Mouse (Mus musculus): ENCODE measurements at regions not wholly inside any gene's neighbourhood (a gene's known extent, or its start where the extent isn't known, plus 50 kb on each side); places are given as distances from the start of the nearest gene placed in this dataset.

- WGBS, result 58% methylated on average over 19 of the region's 19 CpGs
- ATAC-seq (ENCODE audit: low FRiP score), result no peak
- no peak overlapping the region for H3K4me2 ChIP-seq
These were observed 214.0 kb downstream of the Bcl2l11 start for GRCm38 (mm10) chr2:128339643-128340487.

GRCm38 (mm10) chr2:128340631-128341240 lies 214.9 kb downstream of the Bcl2l11 start:
- WGBS, result 94% methylated on average over 5 of the region's 5 CpGs
- ATAC-seq (ENCODE audit: low FRiP score), result no peak

More at GRCm38 (mm10) chr2:128339643-128340487, 214.0 kb downstream of the Bcl2l11 start:
- Histone ChIP-seq H3K4me3 (replicated peaks) (no peak overlapping the region), H3K4me1 (peaks cover 20% of the 10 kb centered on the region), H3K27ac (replicated peaks) (no peak overlapping the region), H3K9me3 (replicated peaks) (no peaks in the 10 kb centered on the region), H3K36me3 (no peaks in the 10 kb centered on the region), H3K27me3 (replicated peaks) (no peaks in the 10 kb centered on the region), H3K9ac (replicated peaks) (no peak overlapping the region)

DNA sequence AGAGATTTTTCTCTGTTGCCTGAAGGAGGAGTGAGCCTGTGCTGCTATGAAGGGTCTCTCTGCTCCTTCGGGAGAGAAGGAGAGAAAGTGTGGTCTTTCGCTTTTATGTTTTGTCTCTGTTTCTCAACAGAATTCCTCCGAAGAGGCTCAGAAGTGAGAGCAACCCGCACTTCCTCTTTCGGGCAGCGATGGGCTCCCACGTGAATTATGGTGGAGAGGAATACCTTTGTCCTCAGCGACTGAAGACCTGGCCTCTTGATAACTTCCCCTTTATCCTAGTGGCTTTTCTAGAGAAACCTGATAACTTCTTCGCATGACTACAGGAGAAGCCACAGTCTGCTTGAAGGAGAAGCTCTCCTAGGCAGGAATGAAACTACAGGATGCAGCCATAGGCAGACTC lies 216.4 kb downstream of the Bcl2l11 start:
- Histone ChIP-seq H3K4me2 (no peak overlapping the region), H3K9ac (replicated peaks) (no peak overlapping the region), H3K27ac (replicated peaks) (no peak overlapping the region), H3K36me3 (no peaks in the 10 kb centered on the region), H3K4me1 (peaks cover 17% of the 10 kb centered on the region), H3K27me3 (replicated peaks) (no peaks in the 10 kb centered on the region), H3K4me3 (replicated peaks) (no peak overlapping the region), H3K9me3 (replicated peaks) (no peaks in the 10 kb centered on the region)
- WGBS, result 83% methylated on average over 9 of the region's 9 CpGs
- no peak for ATAC-seq (ENCODE audit: low FRiP score)

More at GRCm38 (mm10) chr2:128340631-128341240, 214.9 kb downstream of the Bcl2l11 start:
- no peaks in the 10 kb centered on the region for H3K27me3 ChIP-seq (replicated peaks)
- no peak overlapping the region for H3K4me2 ChIP-seq
- H3K9ac ChIP-seq (replicated peaks), result no peak overlapping the region
- no peaks in the 10 kb centered on the region for H3K36me3 ChIP-seq
- no peak overlapping the region for H3K4me3 ChIP-seq (replicated peaks)
- H3K4me1 ChIP-seq, result peaks cover 19% of the 10 kb centered on the region
- no peaks in the 10 kb centered on the region for H3K9me3 ChIP-seq (replicated peaks)
- no peak overlapping the region for H3K27ac ChIP-seq (replicated peaks)

DNA sequence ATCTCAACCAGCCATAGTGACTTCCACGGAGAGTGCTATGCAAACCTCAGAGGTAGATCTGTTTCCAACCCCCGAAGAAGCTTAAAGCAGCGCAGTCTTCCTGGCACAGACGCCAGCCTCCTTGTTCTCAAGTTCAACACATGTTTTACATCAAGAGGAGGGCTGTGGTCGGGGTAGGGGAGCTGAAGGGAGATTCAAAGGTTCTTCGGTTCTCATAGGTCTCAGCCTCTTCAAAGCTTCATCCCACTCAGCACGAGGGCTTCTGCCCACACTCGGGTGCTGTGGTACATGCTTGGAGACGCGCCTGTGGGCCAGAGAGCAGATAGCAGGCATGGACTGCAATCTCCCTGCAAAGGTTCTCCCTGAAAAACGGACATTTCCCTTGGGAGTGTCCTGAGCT lies 219.7 kb downstream of the Bcl2l11 start:
- H3K4me3 ChIP-seq (replicated peaks), result no peak overlapping the region
- no peaks in the 10 kb centered on the region for H3K36me3 ChIP-seq
- no peaks in the 10 kb centered on the region for H3K27me3 ChIP-seq (replicated peaks)
- no peaks in the 10 kb centered on the region for H3K9me3 ChIP-seq (replicated peaks)
- no peak overlapping the region for H3K4me2 ChIP-seq
- 84% methylated on average over 11 of the region's 11 CpGs for WGBS
- no peaks in the 10 kb centered on the region for H3K4me1 ChIP-seq
- no peak overlapping the region for H3K9ac ChIP-seq (replicated peaks)
- ATAC-seq (ENCODE audit: low FRiP score), result no peak
- H3K27ac ChIP-seq (replicated peaks), result no peak overlapping the region

DNA sequence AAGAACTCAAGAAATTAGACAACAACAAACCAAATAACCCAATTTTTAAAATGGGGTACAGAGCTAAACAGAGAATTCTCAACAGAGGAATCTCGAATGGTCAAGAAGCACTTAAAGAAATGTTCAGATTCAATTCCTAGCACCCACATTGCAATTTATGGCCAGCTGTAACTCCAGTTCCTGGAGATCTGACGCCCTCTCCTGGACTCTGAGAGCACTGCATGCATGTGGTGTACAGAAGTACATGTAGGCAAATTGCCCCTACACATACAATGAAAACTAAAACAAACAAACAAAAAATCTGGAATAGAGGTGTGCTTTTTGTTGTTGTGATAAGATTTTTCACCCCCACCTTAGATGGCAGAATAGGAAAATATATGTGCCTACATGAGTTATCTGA lies 222.7 kb downstream of the Bcl2l11 start:
- 75% methylated on average over 2 of the region's 2 CpGs for WGBS
- Histone ChIP-seq H3K4me3 (replicated peaks) (no peak overlapping the region), H3K27ac (replicated peaks) (no peak overlapping the region), H3K9ac (replicated peaks) (no peak overlapping the region), H3K9me3 (replicated peaks) (no peaks in the 10 kb centered on the region), H3K36me3 (no peaks in the 10 kb centered on the region), H3K4me2 (no peak overlapping the region), H3K4me1 (no peaks in the 10 kb centered on the region), H3K27me3 (replicated peaks) (no peaks in the 10 kb centered on the region)
- no peak for ATAC-seq (ENCODE audit: low FRiP score)

DNA sequence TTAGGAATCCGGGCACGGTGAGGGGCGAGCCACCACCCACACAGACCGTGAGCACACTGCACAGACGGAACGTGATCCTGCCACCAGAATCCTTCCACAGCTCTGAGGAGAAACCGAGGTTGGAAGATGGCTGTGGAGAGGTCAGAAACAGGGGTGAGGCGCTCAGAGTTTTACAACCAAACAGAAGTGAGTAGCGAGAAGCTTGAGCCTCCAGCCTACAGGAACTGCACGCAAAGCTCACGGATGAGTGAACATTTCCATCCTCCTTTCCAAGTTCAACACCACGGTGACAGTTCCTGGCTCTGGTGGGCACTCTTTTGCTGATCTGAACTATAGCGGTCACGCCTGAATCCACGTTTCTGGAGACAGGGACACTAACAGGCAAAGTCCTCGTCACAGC lies 225.6 kb downstream of the Bcl2l11 start:
- WGBS, result 81% methylated on average over 16 of the region's 16 CpGs
- no peak for ATAC-seq (ENCODE audit: low FRiP score)
- no peak overlapping the region for H3K9ac ChIP-seq (replicated peaks)
- no peaks in the 10 kb centered on the region for H3K4me1 ChIP-seq
- no peak overlapping the region for H3K4me2 ChIP-seq
- H3K4me3 ChIP-seq (replicated peaks), result no peak overlapping the region
- H3K36me3 ChIP-seq, result no peaks in the 10 kb centered on the region
- H3K9me3 ChIP-seq (replicated peaks), result no peaks in the 10 kb centered on the region
- H3K27ac ChIP-seq (replicated peaks), result no peak overlapping the region
- H3K27me3 ChIP-seq (replicated peaks), result no peaks in the 10 kb centered on the region

- H3K27me3 ChIP-seq (replicated peaks), result no peaks in the 10 kb centered on the region
- H3K27ac ChIP-seq (replicated peaks), result no peak overlapping the region
- H3K9me3 ChIP-seq (replicated peaks), result no peaks in the 10 kb centered on the region
- no peak overlapping the region for H3K9ac ChIP-seq (replicated peaks)
- H3K4me1 ChIP-seq, result no peaks in the 10 kb centered on the region
- H3K4me3 ChIP-seq (replicated peaks), result no peak overlapping the region
- no peaks in the 10 kb centered on the region for H3K36me3 ChIP-seq
- no peak for ATAC-seq (ENCODE audit: low FRiP score)
- no peak overlapping the region for H3K4me2 ChIP-seq
- WGBS, result 93% methylated on average over 1 of the region's 1 CpGs
These were observed 226.7 kb downstream of the Bcl2l11 start for GRCm38 (mm10) chr2:128352533-128352932.

GRCm38 (mm10) chr2:128353457-128353856 lies 227.6 kb downstream of the Bcl2l11 start:
- H3K9ac ChIP-seq (replicated peaks), result no peak overlapping the region
- no peaks in the 10 kb centered on the region for H3K4me1 ChIP-seq
- ATAC-seq (ENCODE audit: low FRiP score), result no peak
- H3K27me3 ChIP-seq (replicated peaks), result no peaks in the 10 kb centered on the region
- WGBS, result 85% methylated on average over 3 of the region's 3 CpGs
- H3K36me3 ChIP-seq, result no peaks in the 10 kb centered on the region
- no peak overlapping the region for H3K4me3 ChIP-seq (replicated peaks)
- no peak overlapping the region for H3K4me2 ChIP-seq
- H3K27ac ChIP-seq (replicated peaks), result no peak overlapping the region
- no peaks in the 10 kb centered on the region for H3K9me3 ChIP-seq (replicated peaks)

DNA sequence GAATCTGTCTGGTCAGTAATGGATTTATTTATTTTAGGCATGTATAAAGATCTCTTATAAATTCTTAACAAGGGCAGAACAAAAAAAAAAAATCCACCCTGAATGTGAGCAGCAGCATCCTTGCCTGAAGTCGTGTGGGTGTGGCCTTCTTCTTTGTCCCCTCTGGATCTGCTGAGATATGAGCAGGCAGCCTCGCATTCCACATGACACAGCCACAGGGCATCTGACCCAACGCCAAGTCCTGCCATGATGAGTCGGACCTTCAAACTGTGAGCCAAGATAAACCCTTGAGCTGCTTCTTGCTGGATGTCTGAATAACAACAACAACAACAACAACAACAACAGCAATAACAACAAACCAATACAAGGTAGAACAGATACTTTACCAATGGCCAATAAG lies 230.5 kb downstream of the Bcl2l11 start:
- Histone ChIP-seq H3K4me1 (no peaks in the 10 kb centered on the region), H3K9me3 (replicated peaks) (no peaks in the 10 kb centered on the region), H3K27ac (replicated peaks) (no peak overlapping the region), H3K27me3 (replicated peaks) (no peaks in the 10 kb centered on the region), H3K4me2 (no peak overlapping the region), H3K9ac (replicated peaks) (no peak overlapping the region), H3K36me3 (no peaks in the 10 kb centered on the region), H3K4me3 (replicated peaks) (no peak overlapping the region)
- WGBS, result 82% methylated on average over 4 of the region's 4 CpGs
- ATAC-seq (ENCODE audit: low FRiP score), result no peak

DNA sequence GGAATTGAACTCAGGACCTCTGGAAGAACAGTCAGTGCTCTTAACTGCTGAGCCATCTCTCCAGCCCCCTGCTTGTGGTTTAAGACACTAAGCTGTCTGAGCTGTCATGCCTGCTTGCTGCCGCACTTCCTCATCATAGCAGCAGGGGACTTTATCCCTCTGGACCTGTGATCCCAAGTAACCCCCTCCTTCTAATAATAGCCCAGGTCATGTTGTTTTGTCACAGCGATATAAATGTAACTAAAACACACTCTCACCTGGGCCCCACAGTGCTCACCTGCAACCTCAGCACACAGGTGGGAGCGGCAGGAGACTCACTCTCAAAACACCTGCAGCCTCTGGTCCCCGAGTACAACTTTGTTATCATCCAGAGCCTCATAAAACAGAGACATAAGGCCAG lies 231.9 kb upstream of the Spdye4c start:
- no peak overlapping the region for H3K4me3 ChIP-seq (replicated peaks)
- no peak for ATAC-seq (ENCODE audit: low FRiP score)
- H3K27ac ChIP-seq (replicated peaks), result no peak overlapping the region
- H3K9me3 ChIP-seq (replicated peaks), result no peaks in the 10 kb centered on the region
- H3K27me3 ChIP-seq (replicated peaks), result no peaks in the 10 kb centered on the region
- 75% methylated on average over 4 of the region's 4 CpGs for WGBS
- H3K36me3 ChIP-seq, result no peaks in the 10 kb centered on the region
- H3K4me1 ChIP-seq, result no peaks in the 10 kb centered on the region
- H3K4me2 ChIP-seq, result no peak overlapping the region
- no peak overlapping the region for H3K9ac ChIP-seq (replicated peaks)

GRCm38 (mm10) chr2:128360517-128360916 lies 230.5 kb upstream of the Spdye4c start:
- Histone ChIP-seq H3K27ac (replicated peaks) (no peak overlapping the region), H3K9me3 (replicated peaks) (no peaks in the 10 kb centered on the region), H3K27me3 (replicated peaks) (no peaks in the 10 kb centered on the region), H3K4me2 (no peak overlapping the region), H3K9ac (replicated peaks) (no peak overlapping the region), H3K36me3 (no peaks in the 10 kb centered on the region), H3K4me1 (no peaks in the 10 kb centered on the region), H3K4me3 (replicated peaks) (no peak overlapping the region)
- no peak for ATAC-seq (ENCODE audit: low FRiP score)
- 81% methylated on average over 5 of the region's 5 CpGs for WGBS

- no peaks in the 10 kb centered on the region for H3K9me3 ChIP-seq (replicated peaks)
- no peak overlapping the region for H3K27ac ChIP-seq (replicated peaks)
- no peak overlapping the region for H3K4me2 ChIP-seq
- no peaks in the 10 kb centered on the region for H3K4me1 ChIP-seq
- H3K9ac ChIP-seq (replicated peaks), result no peak overlapping the region
- WGBS, result 93% methylated on average over 1 of the region's 1 CpGs
- H3K4me3 ChIP-seq (replicated peaks), result no peak overlapping the region
- H3K27me3 ChIP-seq (replicated peaks), result no peaks in the 10 kb centered on the region
- no peaks in the 10 kb centered on the region for H3K36me3 ChIP-seq
- no peak for ATAC-seq (ENCODE audit: low FRiP score)
These were observed 229.6 kb upstream of the Spdye4c start for GRCm38 (mm10) chr2:128361436-128361835.

All from neural tube, embryonic 15.5 days (tissue).